Mouse (Mus musculus): ENCODE data around the gene Hsd3b1.
"Not testable (repeated sequence)": the region's sequence is repeated elsewhere in the genome, so short reads cannot be mapped to it uniquely, and the experiment has no call there.

The Hsd3b1 gene

GRCm38 (mm10) chr3:98859576-98859975 lies at the start of gene Hsd3b1:
Gene Hsd3b1 (minus strand): TSS chr3:98859794.
- in situ Hi-C loops (cut with MboI, MseI) = no loop called here

DNA sequence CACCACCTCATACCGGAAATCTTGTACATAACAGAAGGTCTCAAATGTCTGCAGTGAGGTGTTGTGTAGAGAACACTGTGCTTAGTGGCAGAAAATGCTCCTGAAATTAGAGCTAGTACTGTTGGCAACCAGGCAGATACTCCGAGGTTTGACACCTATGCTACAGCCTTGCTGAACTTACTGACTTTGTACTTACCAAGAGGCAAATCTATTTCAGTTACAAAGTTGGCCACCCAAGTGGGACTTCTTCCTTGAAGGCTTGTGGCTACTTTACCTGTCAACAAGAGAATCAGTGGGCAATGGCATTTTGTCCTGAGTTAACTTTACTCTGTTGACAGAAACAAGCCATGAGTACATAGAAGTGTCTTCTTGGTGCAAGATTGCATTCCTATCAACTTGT lies 38.0 kb upstream of the Hsd3b1 start:
- in situ Hi-C loops (cut with MboI, MseI) = no loop called here

DNA sequence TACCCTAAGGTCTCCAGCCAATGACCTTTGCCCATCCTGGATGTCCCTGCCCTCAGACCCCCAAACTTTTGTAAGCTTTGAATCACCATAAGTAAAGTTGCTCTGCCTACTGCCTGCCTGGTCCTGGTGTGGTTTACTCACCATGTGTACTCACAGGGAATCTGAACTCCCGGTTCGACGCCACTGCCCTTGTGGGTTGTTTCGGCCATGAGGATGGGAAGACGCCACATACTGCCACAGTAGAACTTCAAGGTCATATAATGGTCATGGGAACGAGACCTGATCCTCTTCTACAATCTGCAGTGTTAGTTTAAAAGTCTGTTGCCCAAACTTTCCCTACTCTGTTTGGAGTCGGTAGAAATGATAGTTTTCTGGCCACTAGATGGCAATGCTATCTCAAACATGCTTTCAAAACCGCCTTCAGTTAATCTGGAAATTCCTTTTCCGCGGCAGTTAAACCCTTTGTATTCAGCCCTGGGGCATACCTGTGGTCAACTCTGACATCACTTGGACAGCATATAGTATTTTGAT lies 35.5 kb upstream of the Hsd3b1 start:
- in situ Hi-C loops (cut with MboI, MseI) = no loop called here

GRCm38 (mm10) chr3:98893057-98893772 lies 33.6 kb upstream of the Hsd3b1 start, which contains the start of gene Hao2:
Gene Hao2 (minus strand): TSS chr3:98893239.
- in situ Hi-C loops (cut with MboI, MseI) = no loop called here

- in situ Hi-C loops (cut with MboI, MseI) = no loop called here
Observed at GRCm38 (mm10) chr3:98890430-98890829, 30.8 kb upstream of the Hsd3b1 start.

- in situ Hi-C loops (cut with MboI, MseI) = loop anchor here (10.0 kb wide), 1 partner anchor 173 kb away; no protein-coding TSS in a partner anchor
Observed at GRCm38 (mm10) chr3:98888206-98888605, 28.6 kb upstream of the Hsd3b1 start.

DNA sequence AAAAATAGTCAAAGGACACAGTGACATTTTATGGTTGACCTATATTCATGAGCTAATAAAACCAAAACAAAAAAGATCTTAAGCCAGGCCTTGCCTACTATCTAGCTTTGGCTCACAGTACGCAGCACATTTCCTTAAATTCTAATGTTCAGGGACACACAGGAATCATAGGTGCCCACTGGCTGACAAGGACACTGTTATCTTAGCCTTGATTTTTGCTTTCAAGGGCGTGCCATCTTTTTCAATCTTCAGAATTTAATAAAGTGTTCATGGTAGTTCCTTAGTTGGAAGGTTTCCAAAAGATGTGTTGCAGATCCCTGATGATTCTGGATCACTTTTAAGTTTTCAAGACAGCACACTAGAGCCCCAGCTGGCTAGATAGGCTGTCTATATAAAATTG lies 21.2 kb upstream of the Hsd3b1 start:
- in situ Hi-C loops (cut with MboI, MseI) = loop anchor here (10.0 kb wide), 1 partner anchor 166 kb away; no protein-coding TSS in a partner anchor

DNA sequence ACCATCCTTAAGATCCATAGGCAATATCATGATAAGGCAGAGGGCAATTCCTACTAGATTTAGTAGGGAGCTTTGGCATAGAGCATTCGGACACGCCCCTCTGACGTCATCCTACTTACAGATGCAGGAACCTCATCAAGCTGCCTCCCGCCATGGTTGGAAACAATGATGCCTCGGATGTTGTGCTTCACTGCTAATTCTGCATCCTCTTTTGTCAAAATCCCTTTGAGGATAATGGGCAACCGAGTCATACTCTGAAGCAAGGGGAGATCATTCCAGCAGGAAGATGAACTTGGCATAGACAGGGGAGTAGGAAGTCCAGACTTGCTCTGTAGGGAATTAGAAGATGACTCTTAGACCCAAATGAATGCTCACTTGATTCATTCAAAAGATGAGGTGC lies 20.6 kb upstream of the Hsd3b1 start:
- in situ Hi-C loops (cut with MboI, MseI) = loop anchor here (10.0 kb wide), 1 partner anchor 165 kb away; no protein-coding TSS in a partner anchor

- in situ Hi-C loops (cut with MboI, MseI) = no loop called here
Observed at GRCm38 (mm10) chr3:98868219-98868618, 8.6 kb upstream of the Hsd3b1 start.

DNA sequence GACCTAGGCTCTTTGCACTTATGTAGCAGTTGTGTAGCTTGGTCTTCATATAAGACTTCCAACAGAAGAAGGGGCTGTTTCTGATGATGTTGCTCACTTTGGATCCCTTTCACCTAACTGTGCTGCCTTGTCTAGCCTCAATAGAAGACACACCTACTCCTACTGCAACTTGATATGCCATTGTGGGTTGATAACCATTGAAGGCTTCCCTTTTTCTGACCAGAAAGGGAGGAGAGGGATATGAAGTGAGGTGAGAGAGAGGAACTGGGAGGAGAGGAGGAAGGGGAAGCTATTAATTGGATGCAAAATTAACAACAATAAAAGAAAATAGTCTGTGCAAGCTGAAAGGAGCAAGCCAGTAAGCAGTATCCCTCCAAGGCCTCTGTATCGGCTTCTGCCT lies 3.2 kb upstream of the Hsd3b1 start:
- in situ Hi-C loops (cut with MboI, MseI) = no loop called here

DNA sequence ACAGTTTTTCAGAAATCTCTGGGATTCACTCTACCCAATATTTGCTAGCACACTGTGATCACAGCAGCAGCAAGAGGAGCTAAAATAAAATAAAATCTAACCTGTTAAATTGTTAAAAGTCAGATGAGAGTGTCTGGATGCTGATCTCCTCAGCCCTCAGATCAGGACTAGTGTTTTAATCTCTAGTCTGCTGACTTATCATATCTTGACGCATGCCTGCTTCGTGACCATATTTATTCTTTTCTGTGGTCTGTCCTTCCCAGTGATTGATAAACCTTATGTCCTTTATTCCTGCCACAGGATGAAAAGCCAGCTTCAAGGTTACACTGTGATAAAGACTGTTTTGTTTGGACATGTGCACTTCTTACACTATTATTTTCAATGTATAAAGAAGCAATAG lies 1.5 kb downstream of the Hsd3b1 start:
- in situ Hi-C loops (cut with MboI, MseI) = no loop called here

DNA sequence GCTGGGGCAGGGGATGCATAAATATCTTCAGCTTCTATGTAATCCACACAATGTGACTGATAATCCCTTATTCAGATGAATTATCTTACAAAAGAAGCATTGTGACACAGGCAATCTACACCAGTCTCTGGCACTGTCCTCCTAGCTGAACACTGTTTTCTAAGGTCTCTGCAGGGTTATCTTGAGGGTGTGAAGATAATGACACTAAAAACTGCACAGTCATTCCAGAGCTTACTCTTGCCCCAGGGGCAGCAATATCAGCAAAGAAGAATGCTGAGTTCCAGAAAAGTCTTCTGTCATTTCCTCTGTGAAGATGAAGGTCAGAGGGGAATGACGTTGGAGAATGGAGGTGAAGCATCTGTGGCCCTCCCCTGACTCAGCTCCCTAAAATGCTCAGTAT lies 2.7 kb downstream of the Hsd3b1 start:
- in situ Hi-C loops (cut with MboI, MseI) = no loop called here

GRCm38 (mm10) chr3:98855160-98855559 lies 4.4 kb downstream of the Hsd3b1 start:
- in situ Hi-C loops (cut with MboI, MseI) = no loop called here

- in situ Hi-C loops (cut with MboI, MseI) = no loop called here
Observed at GRCm38 (mm10) chr3:98853685-98854084, 5.9 kb downstream of the Hsd3b1 start.

DNA sequence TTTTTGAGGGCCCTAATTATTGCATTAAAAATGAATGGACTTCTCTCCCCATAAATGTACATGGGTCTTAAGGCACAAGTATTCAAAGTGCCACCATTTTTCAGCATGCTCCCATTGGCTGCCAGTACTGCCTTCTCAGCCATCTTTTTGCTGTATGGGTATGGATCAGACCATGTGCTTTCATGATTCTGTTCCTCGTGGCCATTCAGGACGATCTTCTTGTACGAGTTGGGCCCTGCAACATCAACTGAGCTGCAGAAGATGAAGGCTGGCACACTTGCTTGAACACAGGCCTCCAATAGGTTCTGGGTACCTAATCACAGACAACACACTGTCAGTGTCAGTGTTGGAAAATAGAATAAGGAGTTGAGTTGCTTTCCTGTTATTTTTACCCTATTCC lies 6.5 kb downstream of the Hsd3b1 start:
- in situ Hi-C loops (cut with MboI, MseI) = no loop called here

DNA sequence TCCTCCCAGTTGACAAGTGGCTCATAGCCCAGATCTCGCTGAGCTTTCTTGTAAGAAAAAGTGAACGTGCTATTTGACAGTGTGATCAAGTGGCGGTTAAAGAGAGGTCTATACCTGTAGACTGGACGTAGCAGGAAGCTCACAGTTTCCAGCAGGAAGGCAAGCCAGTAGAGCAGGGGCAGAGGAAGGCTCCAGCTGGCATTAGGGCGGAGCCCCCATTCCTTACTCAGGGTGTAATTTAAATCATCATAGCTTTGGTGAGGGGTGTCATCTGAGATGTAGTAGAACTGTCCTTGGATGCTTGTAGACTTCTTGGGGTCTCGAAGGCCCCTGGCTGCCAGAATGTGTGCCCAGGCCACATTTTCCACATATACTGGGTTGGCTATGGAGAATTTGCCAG lies 7.0 kb downstream of the Hsd3b1 start:
- in situ Hi-C loops (cut with MboI, MseI) = no loop called here

DNA sequence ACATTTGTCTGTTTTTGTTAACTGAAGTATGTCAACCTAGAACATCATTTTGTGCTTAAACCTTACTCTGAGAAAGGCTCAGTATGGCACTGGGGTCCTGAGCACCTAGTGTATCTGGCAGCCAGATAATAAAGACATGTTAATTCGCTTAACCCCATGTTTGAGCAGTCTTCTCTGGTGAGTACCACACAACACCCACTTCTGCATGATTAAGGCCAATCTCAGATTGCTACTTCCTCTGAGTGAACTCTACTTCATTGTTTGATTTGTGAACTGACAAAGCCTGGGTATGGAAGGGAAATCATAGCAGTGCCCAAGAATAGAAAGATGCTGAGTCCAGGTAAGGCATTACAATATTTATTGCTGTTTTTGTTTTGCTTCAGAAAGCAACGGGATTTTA lies 7.7 kb downstream of the Hsd3b1 start:
- in situ Hi-C loops (cut with MboI, MseI) = no loop called here

GRCm38 (mm10) chr3:98850262-98850661 lies 9.3 kb downstream of the Hsd3b1 start:
- in situ Hi-C loops (cut with MboI, MseI) = no loop called here

- in situ Hi-C loops (cut with MboI, MseI) = no loop called here
Observed at GRCm38 (mm10) chr3:98848898-98849297, 10.7 kb downstream of the Hsd3b1 start.

- in situ Hi-C loops (cut with MboI, MseI) = no loop called here
Observed at GRCm38 (mm10) chr3:98814101-98814670, 45.4 kb downstream of the Hsd3b1 start, which contains the start of gene Hsd3b6. Gene Hsd3b6 (minus strand): TSS chr3:98814443.

DNA sequence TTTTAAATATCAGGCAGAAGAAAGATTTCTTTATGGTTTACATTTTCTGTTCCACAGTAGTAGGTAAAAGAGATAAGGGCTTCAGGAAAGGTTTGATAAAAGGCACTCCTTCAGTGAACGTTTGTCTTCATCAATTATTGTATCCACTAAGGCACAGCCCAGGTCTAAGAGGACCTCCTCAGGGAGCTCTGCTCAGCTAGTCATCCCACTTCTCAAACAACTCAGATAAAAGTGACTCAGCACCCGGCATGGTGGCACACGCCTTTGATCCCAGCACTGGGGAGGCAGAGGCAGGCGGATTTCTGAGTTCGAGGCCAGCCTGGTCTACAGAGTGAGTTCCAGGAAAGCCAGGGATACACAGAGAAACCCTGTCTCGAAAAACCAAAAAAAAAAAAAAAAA lies 46.9 kb downstream of the Hsd3b1 start:
- in situ Hi-C loops (cut with MboI, MseI) = not testable (repeated sequence)

- in situ Hi-C loops (cut with MboI, MseI) = not testable (repeated sequence)
Observed at GRCm38 (mm10) chr3:98805032-98805431, 54.6 kb downstream of the Hsd3b1 start.

All from T-helper 2 cell (primary cell).